Mouse (Mus musculus) frontal cortex, postnatal 10 days (tissue): ENCODE measurements around the gene Rpl22.

Experiments used
- DNase-seq, 2 experiments: peaks; one replicate each; pipeline ENCODE4 v3.0.0; 2022; ENCODE audit warnings: low spot score in 2 of 2, mixed read lengths in 1 of 2

The Rpl22 gene

GRCm38 (mm10) chr4:152325574-152326411 is at the start of gene Rpl22:
TSS of gene Rpl22 (plus strand) at chr4:152325742.
- peak; percentile 92 for DNase-seq

GRCm38 (mm10) chr4:152276389-152277347 is 48.9 kb upstream of the Rpl22 start:
- no peak for DNase-seq

- no peak for DNase-seq
Observed at GRCm38 (mm10) chr4:152277916-152278315, 47.6 kb upstream of the Rpl22 start.

GRCm38 (mm10) chr4:152278986-152279385 is 46.6 kb upstream of the Rpl22 start:
- DNase-seq: no peak

- no peak for DNase-seq
Observed at GRCm38 (mm10) chr4:152281601-152282000, 43.9 kb upstream of the Rpl22 start.

- DNase-seq: no peak
Observed at GRCm38 (mm10) chr4:152282721-152283120, 42.8 kb upstream of the Rpl22 start.

GRCm38 (mm10) chr4:152283186-152283950 is 42.2 kb upstream of the Rpl22 start:
- peak; percentile 66 to 83 for DNase-seq

GRCm38 (mm10) chr4:152285505-152285904 is 40.0 kb upstream of the Rpl22 start:
- DNase-seq: no peak

GRCm38 (mm10) chr4:152286183-152286582 is 39.4 kb upstream of the Rpl22 start:
- DNase-seq: no peak

GRCm38 (mm10) chr4:152286887-152287286 is 38.7 kb upstream of the Rpl22 start:
- no peak for DNase-seq

GRCm38 (mm10) chr4:152287317-152288120 is 38.0 kb upstream of the Rpl22 start:
- DNase-seq: no peak

- no peak for DNase-seq
Observed at GRCm38 (mm10) chr4:152288398-152288945, 37.1 kb upstream of the Rpl22 start.

- no peak for DNase-seq
Observed at GRCm38 (mm10) chr4:152290385-152290784, 35.2 kb upstream of the Rpl22 start.

GRCm38 (mm10) chr4:152290991-152291390 is 34.6 kb upstream of the Rpl22 start:
- no peak for DNase-seq

- no peak for DNase-seq
Observed at GRCm38 (mm10) chr4:152291562-152291961, 34.0 kb upstream of the Rpl22 start, which contains the start of gene Hes3. TSS of gene Hes3 (minus strand) at chr4:152291662.

- no peak for DNase-seq
Observed at GRCm38 (mm10) chr4:152292102-152292765, 33.3 kb upstream of the Rpl22 start.

GRCm38 (mm10) chr4:152294188-152294929 is 31.2 kb upstream of the Rpl22 start:
- DNase-seq: no peak

GRCm38 (mm10) chr4:152295916-152296315 is 29.6 kb upstream of the Rpl22 start:
- DNase-seq: no peak

- DNase-seq: no peak
Observed at GRCm38 (mm10) chr4:152296371-152296770, 29.2 kb upstream of the Rpl22 start.
